Mouse (Mus musculus): Measurements from ENCODE around the gene Gm21885.
A peak's percentile ranks its signal among the peaks of the same experiment; 100 is the strongest.

Gm21885 gene

GRCm38 (mm10) chr11:94320969-94321930 is 39.6 kb downstream of the Gm21885 start:
- Histone ChIP-seq H3K27me3 (ENCODE audit: control insufficient read depth, insufficient read depth, low read length, poor library complexity, severe bottlenecking) (no peaks in the 10 kb centered on the region), H3K36me3 (ENCODE audit: control insufficient read depth, insufficient read depth, low read length, poor library complexity, severe bottlenecking) (peaks cover 3% of the 10 kb centered on the region; the same call in 1 of the 2 replicates)
- no peak for DNase-seq (ENCODE audit: low read depth, low spot score)

GRCm38 (mm10) chr11:94321931-94322400 is 40.3 kb downstream of the Gm21885 start, which contains the start of gene Luc7l3:
Luc7l3 (minus strand) TSS chr11:94321988.
- Histone ChIP-seq H3K27me3 (ENCODE audit: control insufficient read depth, insufficient read depth, low read length, poor library complexity, severe bottlenecking) (no peaks in the 10 kb centered on the region), H3K36me3 (ENCODE audit: control insufficient read depth, insufficient read depth, low read length, poor library complexity, severe bottlenecking) (peaks cover 3% of the 10 kb centered on the region; the same call in 1 of the 2 replicates)
- peak; percentile 94 for DNase-seq (ENCODE audit: low read depth, low spot score)

- peaks cover 3% of the 10 kb centered on the region; the same call in 1 of the 2 replicates for H3K36me3 ChIP-seq (ENCODE audit: control insufficient read depth, insufficient read depth, low read length, poor library complexity, severe bottlenecking)
- no peak for DNase-seq (ENCODE audit: low read depth, low spot score)
- no peaks in the 10 kb centered on the region for H3K27me3 ChIP-seq (ENCODE audit: control insufficient read depth, insufficient read depth, low read length, poor library complexity, severe bottlenecking)
Observed at GRCm38 (mm10) chr11:94322636-94323035, 41.0 kb downstream of the Gm21885 start.

- H3K36me3 ChIP-seq (ENCODE audit: control insufficient read depth, insufficient read depth, low read length, poor library complexity, severe bottlenecking): peaks cover 3% of the 10 kb centered on the region; the same call in 1 of the 2 replicates
- DNase-seq (ENCODE audit: low read depth, low spot score): no peak
- H3K27me3 ChIP-seq (ENCODE audit: control insufficient read depth, insufficient read depth, low read length, poor library complexity, severe bottlenecking): no peaks in the 10 kb centered on the region
Observed at GRCm38 (mm10) chr11:94323271-94323925, 41.7 kb downstream of the Gm21885 start.

GRCm38 (mm10) chr11:94324618-94325017 is 42.9 kb downstream of the Gm21885 start:
- DNase-seq (ENCODE audit: low read depth, low spot score): no peak
- H3K27me3 ChIP-seq (ENCODE audit: control insufficient read depth, insufficient read depth, low read length, poor library complexity, severe bottlenecking): no peaks in the 10 kb centered on the region
- no peaks in the 10 kb centered on the region for H3K36me3 ChIP-seq (ENCODE audit: control insufficient read depth, insufficient read depth, low read length, poor library complexity, severe bottlenecking)

GRCm38 (mm10) chr11:94326961-94327411 is 45.3 kb downstream of the Gm21885 start:
- DNase-seq (ENCODE audit: low read depth, low spot score): no peak
- H3K27me3 ChIP-seq (ENCODE audit: control insufficient read depth, insufficient read depth, low read length, poor library complexity, severe bottlenecking): no peaks in the 10 kb centered on the region
- no peaks in the 10 kb centered on the region for H3K36me3 ChIP-seq (ENCODE audit: control insufficient read depth, insufficient read depth, low read length, poor library complexity, severe bottlenecking)

GRCm38 (mm10) chr11:94327693-94328643 is 46.3 kb downstream of the Gm21885 start, which contains the start of gene Ankrd40:
Ankrd40 (plus strand) TSS chr11:94328001.
- Histone ChIP-seq H3K27me3 (ENCODE audit: control insufficient read depth, insufficient read depth, low read length, poor library complexity, severe bottlenecking) (no peaks in the 10 kb centered on the region), H3K36me3 (ENCODE audit: control insufficient read depth, insufficient read depth, low read length, poor library complexity, severe bottlenecking) (no peaks in the 10 kb centered on the region)
- DNase-seq (ENCODE audit: low read depth, low spot score): peak; percentile 88

GRCm38 (mm10) chr11:94328644-94329025 is 47.0 kb downstream of the Gm21885 start:
- Histone ChIP-seq H3K36me3 (ENCODE audit: control insufficient read depth, insufficient read depth, low read length, poor library complexity, severe bottlenecking) (no peaks in the 10 kb centered on the region), H3K27me3 (ENCODE audit: control insufficient read depth, insufficient read depth, low read length, poor library complexity, severe bottlenecking) (no peaks in the 10 kb centered on the region)
- no peak for DNase-seq (ENCODE audit: low read depth, low spot score)

- H3K27me3 ChIP-seq (ENCODE audit: control insufficient read depth, insufficient read depth, low read length, poor library complexity, severe bottlenecking): no peaks in the 10 kb centered on the region
- peaks cover 3% of the 10 kb centered on the region for H3K36me3 ChIP-seq (ENCODE audit: control insufficient read depth, insufficient read depth, low read length, poor library complexity, severe bottlenecking)
- DNase-seq (ENCODE audit: low read depth, low spot score): peak; percentile 51
Observed at GRCm38 (mm10) chr11:94329270-94329891, 47.7 kb downstream of the Gm21885 start.

- Histone ChIP-seq H3K27me3 (ENCODE audit: control insufficient read depth, insufficient read depth, low read length, poor library complexity, severe bottlenecking) (no peaks in the 10 kb centered on the region), H3K36me3 (ENCODE audit: control insufficient read depth, insufficient read depth, low read length, poor library complexity, severe bottlenecking) (peaks cover 6% of the 10 kb centered on the region)
- DNase-seq (ENCODE audit: low read depth, low spot score): no peak
Observed at GRCm38 (mm10) chr11:94330211-94330610, 48.5 kb downstream of the Gm21885 start.

- DNase-seq (ENCODE audit: low read depth, low spot score): no peak
- peaks cover 8% of the 10 kb centered on the region for H3K36me3 ChIP-seq (ENCODE audit: control insufficient read depth, insufficient read depth, low read length, poor library complexity, severe bottlenecking)
- H3K27me3 ChIP-seq (ENCODE audit: control insufficient read depth, insufficient read depth, low read length, poor library complexity, severe bottlenecking): no peaks in the 10 kb centered on the region
Observed at GRCm38 (mm10) chr11:94332726-94333125, 51.1 kb downstream of the Gm21885 start.

GRCm38 (mm10) chr11:94334386-94334968 is 52.8 kb downstream of the Gm21885 start:
- H3K36me3 ChIP-seq (ENCODE audit: control insufficient read depth, insufficient read depth, low read length, poor library complexity, severe bottlenecking): peaks cover 8% of the 10 kb centered on the region
- DNase-seq (ENCODE audit: low read depth, low spot score): no peak
- H3K27me3 ChIP-seq (ENCODE audit: control insufficient read depth, insufficient read depth, low read length, poor library complexity, severe bottlenecking): no peaks in the 10 kb centered on the region

Measured in splenic B cell, adult 2 months (primary cell).